Mouse (Mus musculus): ENCODE measurements around the gene Prdx2. TPM values are rescaled to one million over a fixed set of nuclear protein-coding genes. Genes with fewer than 3 reads are reported as not detected.

Prdx2 gene
- polyA plus RNA-seq, 1 experiment from 2014 or later: 644 TPM

DNA sequence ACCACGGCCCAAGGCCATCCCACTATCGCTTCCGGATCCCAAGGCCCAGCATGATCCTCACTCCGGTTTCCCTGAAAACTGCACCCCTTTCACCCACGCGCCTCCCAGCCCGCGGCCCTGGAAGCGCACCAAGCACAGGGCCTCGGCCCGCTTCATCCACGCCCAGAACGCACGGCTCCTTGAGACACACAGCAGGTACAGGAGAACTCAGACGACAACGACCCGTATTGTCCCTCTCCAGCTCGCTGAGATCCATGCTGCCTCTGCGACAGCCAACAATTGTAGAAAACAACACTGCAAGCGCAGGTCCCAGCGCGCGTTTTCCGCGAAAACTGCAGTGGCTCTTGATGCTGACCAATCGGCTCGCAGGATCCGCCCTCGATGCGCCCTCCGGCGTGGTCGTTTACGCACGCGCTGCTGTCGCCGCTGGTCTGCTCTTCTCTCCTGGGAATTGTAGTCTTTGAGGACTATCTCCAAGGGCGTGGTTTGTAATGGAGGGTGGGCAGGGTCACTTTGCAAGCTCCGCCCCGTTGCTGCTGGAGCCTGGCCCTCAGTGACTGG is 3.6 kb upstream of the Prdx2 start:
- WGBS: under 1% methylated on average over 41 of the region's 41 CpGs

DNA sequence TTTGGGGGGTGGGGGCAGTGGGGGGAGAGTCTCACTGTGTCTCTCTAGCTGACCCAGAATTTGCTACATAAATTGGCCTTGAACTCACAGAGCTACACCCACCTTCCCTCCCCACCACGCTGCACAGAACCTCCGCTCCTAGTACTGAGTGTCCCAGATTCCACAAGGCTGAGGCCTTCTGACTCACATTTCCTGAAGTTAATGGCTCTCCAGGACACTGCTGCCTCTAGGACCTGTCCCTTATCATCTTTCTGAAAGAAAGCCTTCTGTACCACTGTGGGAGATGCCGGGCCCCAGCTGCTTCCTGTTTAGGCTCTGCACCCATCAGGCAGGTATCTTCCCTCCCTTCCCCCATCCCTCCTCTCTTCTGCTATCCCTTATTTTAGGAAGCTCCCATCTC is 2.8 kb upstream of the Prdx2 start:
- ATAC-seq (ENCODE audit: low read depth): no peak
- H3K36me3 ChIP-seq (ENCODE audit: control insufficient read depth, insufficient read depth, low read length): peaks cover 7% of the 10 kb centered on the region
- H3K4me1 ChIP-seq (replicated peaks; ENCODE audit: control insufficient read depth, insufficient read depth, low read length): peaks cover 27% of the 10 kb centered on the region
- 0 out of 2 replicates have a peak overlapping the region, but pooled peaks have one; percentile 4 for H3K9ac ChIP-seq (ENCODE audit: low read length)
- no peak overlapping the region for H3K4me3 ChIP-seq (ENCODE audit: low read length)
- H3K9me3 ChIP-seq (ENCODE audit: control insufficient read depth, low read length): no peaks in the 10 kb centered on the region
- H3K4me2 ChIP-seq (ENCODE audit: low read depth, low read length): peak overlapping the region; percentile 23; the same call in 1 of the 2 replicates
- WGBS: 15% methylated on average over 3 of the region's 3 CpGs
- no peaks in the 10 kb centered on the region for H3K27me3 ChIP-seq (ENCODE audit: control insufficient read depth, insufficient read depth, low read depth, low read length)
- peak overlapping the region; percentile 27; the same call in 1 of the 2 replicates for H3K27ac ChIP-seq (ENCODE audit: low read length)

More for the DNA sequence above, 3.6 kb upstream of the Prdx2 start:
- Histone ChIP-seq H3K27ac (ENCODE audit: low read length) (peak overlapping the region; percentile 77), H3K4me2 (ENCODE audit: low read depth, low read length) (peak overlapping the region; percentile 93), H3K9me3 (ENCODE audit: control insufficient read depth, low read length) (no peaks in the 10 kb centered on the region), H3K4me3 (ENCODE audit: low read length) (peak overlapping the region; percentile 80), H3K27me3 (ENCODE audit: control insufficient read depth, insufficient read depth, low read depth, low read length) (no peaks in the 10 kb centered on the region), H3K36me3 (ENCODE audit: control insufficient read depth, insufficient read depth, low read length) (peaks cover 5% of the 10 kb centered on the region), H3K4me1 (replicated peaks; ENCODE audit: control insufficient read depth, insufficient read depth, low read length) (peaks cover 23% of the 10 kb centered on the region), H3K9ac (ENCODE audit: low read length) (peak overlapping the region; percentile 83)
- ATAC-seq (ENCODE audit: low read depth): peak; percentile 93

GRCm38 (mm10) chr8:84967532-84968304 is 1.7 kb upstream of the Prdx2 start:
- H3K4me2 ChIP-seq (ENCODE audit: low read depth, low read length): no peak overlapping the region
- ATAC-seq (ENCODE audit: low read depth): no peak

DNA sequence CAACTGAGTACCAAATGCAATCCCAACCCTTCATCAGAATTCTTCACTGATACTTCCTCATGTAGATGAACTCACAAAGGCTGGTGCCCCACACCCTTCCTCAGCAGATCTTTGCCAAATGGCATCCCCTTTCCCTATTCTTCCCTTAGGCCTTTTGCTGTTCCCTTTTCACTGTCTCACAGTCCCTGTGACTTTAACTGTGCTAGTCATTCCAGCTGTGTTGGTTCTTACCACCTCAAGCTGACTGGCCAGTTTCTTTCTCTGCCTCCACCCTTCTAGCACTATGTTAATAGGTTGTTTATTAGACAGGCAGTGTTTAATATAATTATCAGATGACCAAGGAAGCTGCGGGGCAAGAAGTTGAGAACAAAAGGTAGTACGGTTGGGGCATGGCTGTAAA is 737 bp upstream of the Prdx2 start:
- no peak for ATAC-seq (ENCODE audit: low read depth)
- H3K27me3 ChIP-seq (ENCODE audit: control insufficient read depth, insufficient read depth, low read depth, low read length): no peaks in the 10 kb centered on the region
- WGBS: 5% methylated on average over 2 of the region's 2 CpGs
- H3K27ac ChIP-seq (ENCODE audit: low read length): peak overlapping the region; percentile 89
- H3K9me3 ChIP-seq (ENCODE audit: control insufficient read depth, low read length): no peaks in the 10 kb centered on the region
- H3K36me3 ChIP-seq (ENCODE audit: control insufficient read depth, insufficient read depth, low read length): peaks cover 16% of the 10 kb centered on the region
- H3K4me1 ChIP-seq (replicated peaks; ENCODE audit: control insufficient read depth, insufficient read depth, low read length): peaks cover 27% of the 10 kb centered on the region
- peak overlapping the region; percentile 80 for H3K4me3 ChIP-seq (ENCODE audit: low read length)
- H3K4me2 ChIP-seq (ENCODE audit: low read depth, low read length): peak overlapping the region; percentile 78
- H3K9ac ChIP-seq (ENCODE audit: low read length): peak overlapping the region; percentile 85

More at GRCm38 (mm10) chr8:84967532-84968304, 1.7 kb upstream of the Prdx2 start:
- H3K36me3 ChIP-seq (ENCODE audit: control insufficient read depth, insufficient read depth, low read length): peaks cover 13% of the 10 kb centered on the region
- H3K27ac ChIP-seq (ENCODE audit: low read length): no peak overlapping the region
- WGBS: 91% methylated on average over 13 of the region's 13 CpGs
- no peaks in the 10 kb centered on the region for H3K27me3 ChIP-seq (ENCODE audit: control insufficient read depth, insufficient read depth, low read depth, low read length)
- no peak overlapping the region for H3K9ac ChIP-seq (ENCODE audit: low read length)
- no peaks in the 10 kb centered on the region for H3K9me3 ChIP-seq (ENCODE audit: control insufficient read depth, low read length)
- H3K4me3 ChIP-seq (ENCODE audit: low read length): no peak overlapping the region
- H3K4me1 ChIP-seq (replicated peaks; ENCODE audit: control insufficient read depth, insufficient read depth, low read length): peaks cover 27% of the 10 kb centered on the region

- 3% methylated on average over 21 of the region's 21 CpGs for WGBS
- H3K9ac ChIP-seq (ENCODE audit: low read length): peak overlapping the region; percentile 85
- peak overlapping the region; percentile 80 for H3K4me3 ChIP-seq (ENCODE audit: low read length)
- peaks cover 21% of the 10 kb centered on the region for H3K36me3 ChIP-seq (ENCODE audit: control insufficient read depth, insufficient read depth, low read length)
- ATAC-seq (ENCODE audit: low read depth): no peak
- H3K4me1 ChIP-seq (replicated peaks; ENCODE audit: control insufficient read depth, insufficient read depth, low read length): peaks cover 31% of the 10 kb centered on the region
- peak overlapping the region; percentile 89 for H3K27ac ChIP-seq (ENCODE audit: low read length)
- H3K27me3 ChIP-seq (ENCODE audit: control insufficient read depth, insufficient read depth, low read depth, low read length): no peaks in the 10 kb centered on the region
- peak overlapping the region; percentile 78 for H3K4me2 ChIP-seq (ENCODE audit: low read depth, low read length)
- H3K9me3 ChIP-seq (ENCODE audit: control insufficient read depth, low read length): no peaks in the 10 kb centered on the region
Measured at GRCm38 (mm10) chr8:84970135-84970790, 876 bp downstream of the Prdx2 start.

GRCm38 (mm10) chr8:84970913-84971312 is 1.5 kb downstream of the Prdx2 start:
- Histone ChIP-seq H3K4me1 (replicated peaks; ENCODE audit: control insufficient read depth, insufficient read depth, low read length) (peaks cover 36% of the 10 kb centered on the region), H3K27me3 (ENCODE audit: control insufficient read depth, insufficient read depth, low read depth, low read length) (no peaks in the 10 kb centered on the region), H3K27ac (ENCODE audit: low read length) (no peak overlapping the region), H3K36me3 (ENCODE audit: control insufficient read depth, insufficient read depth, low read length) (peaks cover 21% of the 10 kb centered on the region), H3K4me2 (ENCODE audit: low read depth, low read length) (peak overlapping the region; percentile 78), H3K9me3 (ENCODE audit: control insufficient read depth, low read length) (no peaks in the 10 kb centered on the region), H3K4me3 (ENCODE audit: low read length) (peak overlapping the region; percentile 80), H3K9ac (ENCODE audit: low read length) (peak overlapping the region; percentile 85)
- 52% methylated on average over 5 of the region's 5 CpGs for WGBS
- ATAC-seq (ENCODE audit: low read depth): no peak

DNA sequence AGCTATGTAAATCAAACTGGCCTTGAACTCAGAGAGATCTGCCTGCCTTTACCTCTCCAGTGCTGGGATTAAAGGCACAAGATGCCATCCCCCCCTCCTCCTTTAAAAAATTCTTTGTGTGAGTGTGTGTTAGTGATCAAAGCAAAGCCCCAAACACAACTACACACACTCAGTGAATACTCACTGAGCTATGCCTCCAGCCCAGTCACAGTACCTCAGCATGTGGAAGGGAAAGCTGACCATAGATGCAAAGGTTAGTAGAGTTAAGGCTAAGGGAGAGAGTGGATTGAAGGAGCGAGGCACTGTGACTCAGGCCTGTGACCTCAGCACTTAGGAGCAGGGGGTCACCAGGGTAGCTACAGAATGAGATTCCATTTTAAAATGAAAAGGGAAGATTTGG is 3.7 kb downstream of the Prdx2 start:
- no peaks in the 10 kb centered on the region for H3K9me3 ChIP-seq (ENCODE audit: control insufficient read depth, low read length)
- H3K4me2 ChIP-seq (ENCODE audit: low read depth, low read length): no peak overlapping the region
- H3K27ac ChIP-seq (ENCODE audit: low read length): no peak overlapping the region
- no peak overlapping the region for H3K9ac ChIP-seq (ENCODE audit: low read length)
- H3K36me3 ChIP-seq (ENCODE audit: control insufficient read depth, insufficient read depth, low read length): peaks cover 21% of the 10 kb centered on the region
- no peak overlapping the region for H3K4me3 ChIP-seq (ENCODE audit: low read length)
- no peaks in the 10 kb centered on the region for H3K27me3 ChIP-seq (ENCODE audit: control insufficient read depth, insufficient read depth, low read depth, low read length)
- peaks cover 45% of the 10 kb centered on the region for H3K4me1 ChIP-seq (replicated peaks; ENCODE audit: control insufficient read depth, insufficient read depth, low read length)
- WGBS: 78% methylated on average over 1 of the region's 1 CpGs
- ATAC-seq (ENCODE audit: low read depth): no peak

- Histone ChIP-seq H3K4me1 (replicated peaks; ENCODE audit: control insufficient read depth, insufficient read depth, low read length) (peaks cover 46% of the 10 kb centered on the region), H3K27ac (ENCODE audit: low read length) (peak overlapping the region; percentile 37; the same call in 1 of the 2 replicates), H3K36me3 (ENCODE audit: control insufficient read depth, insufficient read depth, low read length) (peaks cover 21% of the 10 kb centered on the region), H3K9me3 (ENCODE audit: control insufficient read depth, low read length) (no peaks in the 10 kb centered on the region), H3K4me3 (ENCODE audit: low read length) (no peak overlapping the region), H3K4me2 (ENCODE audit: low read depth, low read length) (no peak overlapping the region), H3K9ac (ENCODE audit: low read length) (no peak overlapping the region), H3K27me3 (ENCODE audit: control insufficient read depth, insufficient read depth, low read depth, low read length) (no peaks in the 10 kb centered on the region)
- ATAC-seq (ENCODE audit: low read depth): no peak
- 53% methylated on average over 4 of the region's 4 CpGs for WGBS
Measured at GRCm38 (mm10) chr8:84973803-84974542, 4.6 kb downstream of the Prdx2 start.

All from lung, embryonic 16.5 days (tissue).